Mouse (Mus musculus) brain, embryonic 14.5 days (tissue): ENCODE data around the gene Sall4.

Experiments used
- CTCF ChIP-seq: fragments of 200-500 bp; IDR thresholded peaks from 2 replicates; pipeline ENCODE4 v1.5.1; 2012; ENCODE audit warnings: inconsistent platforms, mild to moderate bottlenecking, moderate library complexity, borderline replicate concordance; ENCODE audit not compliant: insufficient read depth, insufficient read length; ENCODE audit errors: extremely low read depth
- POLR2A ChIP-seq: fragments of 200-500 bp; IDR thresholded peaks from 2 replicates; pipeline ENCODE4 v1.6.1; 2012; ENCODE audit warnings: mild to moderate bottlenecking, inconsistent platforms, borderline replicate concordance; ENCODE audit not compliant: poor library complexity, insufficient read depth, insufficient read length, severe bottlenecking; ENCODE audit errors: extremely low read depth

DNA sequence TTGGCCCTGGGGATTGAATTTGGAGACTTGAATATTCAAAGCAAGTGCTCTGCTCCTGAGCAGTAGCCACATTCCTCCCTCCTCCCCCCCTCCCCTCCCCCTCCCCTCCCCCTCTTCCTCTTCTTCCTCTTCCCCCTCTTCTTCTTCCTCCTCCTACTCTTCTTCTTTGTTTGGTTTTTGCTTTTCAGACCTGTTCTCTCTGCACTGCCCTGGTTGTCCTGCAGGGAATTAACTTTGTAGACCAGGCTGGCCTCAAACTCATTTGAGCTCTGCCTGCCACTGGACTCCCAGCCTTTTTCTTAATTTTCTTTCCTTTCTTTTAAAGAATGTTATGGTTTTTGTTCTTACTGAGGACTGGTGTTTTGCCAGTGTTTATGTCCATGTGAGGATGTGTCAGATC lies 9.7 kb upstream of the Sall4 start:
- TF ChIP-seq POLR2A (no peak), CTCF (no peak)
